Mouse (Mus musculus) embryonic fibroblast, embryonic 13.5 days (primary cell): ENCODE results near the gene Hk2.

Experiments
- CTCF ChIP-seq: IDR thresholded peaks from 2 replicates; pipeline ENCODE4 v1.5.1; 2011; ENCODE audit warnings: mild to moderate bottlenecking, control low read depth, low read length, moderate library complexity, borderline replicate concordance; ENCODE audit not compliant: insufficient read depth
- POLR2A ChIP-seq: IDR thresholded peaks from 2 replicates; pipeline ENCODE4 v1.6.1; 2011; ENCODE audit warnings: low read depth, mild to moderate bottlenecking, control low read depth, low read length, moderate library complexity

- TF ChIP-seq CTCF (no peak), POLR2A (no peak)
These were observed 79.6 kb downstream of the Hk2 start for GRCm38 (mm10) chr6:82694668-82695067.
